Mouse (Mus musculus): ENCODE measurements around the gene Ccdc47.

Gene Ccdc47

DNA sequence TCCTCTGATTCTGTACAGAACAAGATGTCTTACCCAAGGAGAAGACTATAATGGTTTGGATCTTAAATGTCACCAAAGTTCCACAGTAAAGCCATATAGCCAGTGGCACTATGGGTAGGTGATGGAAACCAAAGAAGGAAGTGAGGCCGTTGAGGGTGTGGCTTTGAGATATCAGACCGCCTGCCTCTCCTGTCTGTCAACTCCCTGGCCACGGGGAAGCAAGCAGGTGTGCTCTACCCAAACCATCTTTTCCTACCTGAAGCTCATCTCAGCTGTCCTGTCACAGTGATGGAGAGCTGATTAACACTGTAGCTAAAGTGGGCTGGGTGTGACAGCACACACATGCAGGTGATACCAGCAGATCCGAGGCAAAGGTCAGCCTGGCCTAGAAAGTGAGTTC is 17.9 kb downstream of the Ccdc47 start:
- no peak for DNase-seq (ENCODE audit: low spot score in 2 of 2)

DNA sequence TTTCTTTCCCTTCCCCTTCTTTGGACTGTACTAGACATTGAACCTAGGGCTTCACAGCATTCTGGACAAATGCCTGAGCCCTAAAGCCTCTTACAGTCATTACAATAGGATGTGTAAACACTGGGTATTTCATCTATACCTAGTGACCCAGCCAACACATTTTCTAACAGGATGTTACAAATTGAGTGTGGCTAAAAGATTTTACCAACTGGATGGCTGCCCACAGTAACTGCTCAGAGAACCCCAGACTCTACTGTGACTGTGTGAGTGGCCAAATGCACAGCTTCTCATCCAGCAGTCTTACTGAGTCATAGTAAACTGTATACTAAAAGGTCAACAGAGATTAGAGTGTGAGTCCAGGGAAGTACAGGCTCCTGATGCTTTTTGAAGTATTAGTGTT is 20.8 kb downstream of the Ccdc47 start:
- no peak for DNase-seq (ENCODE audit: low spot score in 2 of 2)

DNA sequence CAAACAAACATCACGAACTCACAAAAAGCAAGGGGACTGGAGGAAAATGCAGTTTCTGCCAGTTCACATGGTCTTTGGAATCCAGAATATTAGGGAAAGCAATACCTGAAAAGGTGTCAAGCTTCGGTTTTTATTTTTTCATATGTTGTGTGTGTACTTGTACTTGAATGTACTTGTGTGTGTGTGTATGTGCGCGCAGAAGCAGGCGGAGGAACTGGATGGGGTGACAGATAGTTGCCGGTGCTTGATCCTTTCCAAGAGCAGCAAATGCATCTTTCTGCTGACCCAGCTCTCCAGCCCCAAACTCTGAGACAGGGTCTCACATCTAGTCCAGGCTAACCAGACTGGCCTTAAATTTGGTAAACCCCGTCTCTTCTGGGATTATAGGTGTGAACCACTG is 21.3 kb downstream of the Ccdc47 start:
- no peak for DNase-seq (ENCODE audit: low spot score in 2 of 2)

DNA sequence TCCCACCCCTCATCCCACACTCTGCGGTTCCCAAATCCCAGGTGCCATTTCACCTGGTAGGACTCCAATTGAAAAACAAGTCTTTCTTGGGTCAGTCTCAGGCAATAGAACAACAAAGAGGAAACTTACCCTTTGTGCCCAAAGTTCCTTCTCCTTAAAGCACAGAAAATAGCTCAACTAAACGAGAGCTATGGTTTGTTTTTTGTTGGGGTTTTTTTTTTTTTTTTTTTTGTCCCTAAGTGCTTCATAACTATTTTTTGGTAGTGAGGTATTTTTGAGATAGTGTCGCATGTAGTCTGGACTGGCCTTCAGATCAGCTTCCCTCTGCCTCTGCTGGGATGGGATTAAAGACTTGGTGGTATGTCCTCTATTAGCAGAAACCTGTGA is 22.0 kb downstream of the Ccdc47 start:
- DNase-seq (ENCODE audit: low spot score in 2 of 2) = no peak

DNA sequence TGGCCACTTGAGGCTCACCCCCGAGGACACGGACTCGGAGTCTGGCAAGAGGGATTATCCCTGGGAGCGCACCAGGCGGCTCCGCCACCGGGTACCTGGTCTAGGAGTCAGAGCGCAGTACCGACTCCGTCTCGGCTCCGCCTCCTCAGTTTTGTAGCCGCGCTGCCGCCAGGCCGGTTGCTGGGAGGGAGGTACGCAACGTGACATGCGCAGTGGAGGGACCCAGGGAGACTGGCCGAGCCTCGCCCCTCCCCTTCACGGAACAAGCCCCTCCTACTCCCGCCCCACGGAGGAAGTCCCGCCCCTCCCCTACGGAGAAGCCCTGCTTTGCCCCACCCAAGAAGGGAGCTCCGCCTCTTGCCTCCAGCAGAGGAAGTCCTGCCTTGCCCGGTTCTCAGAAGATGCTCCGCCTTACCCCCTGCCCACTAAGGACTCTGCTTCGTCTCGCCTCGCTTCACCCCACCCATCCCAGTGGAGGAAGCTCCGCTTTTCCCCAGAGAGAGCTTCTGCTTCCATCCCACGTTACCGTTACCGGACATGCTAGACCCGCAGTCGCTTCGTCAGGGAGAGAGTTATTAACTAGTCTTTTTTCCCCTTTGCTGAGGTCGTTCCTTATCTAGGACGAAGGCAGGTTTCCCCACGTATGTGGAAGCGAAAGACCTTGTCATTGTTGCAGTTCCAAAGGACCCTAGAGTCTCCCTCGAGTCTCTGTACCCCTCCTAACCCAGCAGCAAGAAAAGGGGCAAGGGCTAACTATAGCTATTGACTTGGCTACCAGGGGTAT is 22.6 kb downstream of the Ccdc47 start:
- DNase-seq (ENCODE audit: low spot score in 2 of 2) = peak; percentile 96 to 98

DNA sequence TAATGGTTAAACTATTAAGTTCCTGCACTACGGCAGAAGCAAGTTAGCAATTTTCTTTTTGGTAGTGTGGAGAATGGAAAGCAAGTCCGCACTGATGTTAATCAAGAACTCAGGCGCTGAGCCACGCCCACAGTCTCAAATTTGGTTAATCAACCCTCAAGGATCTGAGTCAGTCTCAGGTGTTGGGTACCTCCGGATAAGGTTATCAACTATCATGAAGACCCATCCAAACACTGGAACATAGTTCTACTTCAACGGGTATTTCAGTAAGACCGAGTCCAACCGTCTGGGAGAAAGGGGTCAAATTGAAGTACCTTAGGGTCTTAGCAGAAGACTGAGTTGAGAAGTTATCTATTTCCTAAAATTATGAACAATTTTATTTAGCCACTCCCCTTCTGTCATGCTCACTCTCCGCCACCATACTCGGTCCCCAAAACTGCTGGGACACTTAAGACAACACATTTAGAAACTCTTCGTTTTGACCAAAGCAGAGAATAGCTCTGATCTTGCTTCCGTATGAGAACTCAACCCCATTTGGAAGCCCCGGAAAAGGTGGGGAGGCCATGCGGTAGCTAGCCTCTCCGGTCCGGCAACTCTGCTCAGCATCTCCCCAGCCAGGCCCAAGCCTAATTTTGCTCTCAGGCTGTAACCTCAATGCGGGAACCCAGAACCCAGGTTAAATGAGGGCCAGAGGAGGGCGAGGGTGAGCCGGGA is 23.3 kb downstream of the Ccdc47 start:
- DNase-seq (ENCODE audit: low spot score in 2 of 2) = no peak

DNA sequence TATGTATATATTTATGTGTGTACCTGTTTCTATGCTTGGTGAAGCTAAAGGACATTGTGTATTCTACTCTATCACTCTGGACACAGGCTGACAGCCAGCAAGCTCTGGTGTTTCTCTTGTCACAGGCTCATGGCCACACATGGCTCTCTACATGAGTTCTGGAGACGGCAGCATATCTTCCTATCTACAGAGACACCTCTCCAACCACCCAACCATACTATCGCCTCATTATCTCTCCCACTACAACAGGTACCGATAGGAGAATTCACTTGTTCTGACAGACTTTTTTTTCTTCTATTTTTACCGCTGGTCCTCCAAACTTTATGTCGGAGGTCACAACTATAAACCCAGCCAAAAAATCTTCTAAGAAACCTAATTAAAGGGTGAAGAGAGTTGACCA is 23.9 kb downstream of the Ccdc47 start:
- no peak for DNase-seq (ENCODE audit: low spot score in 2 of 2)

DNA sequence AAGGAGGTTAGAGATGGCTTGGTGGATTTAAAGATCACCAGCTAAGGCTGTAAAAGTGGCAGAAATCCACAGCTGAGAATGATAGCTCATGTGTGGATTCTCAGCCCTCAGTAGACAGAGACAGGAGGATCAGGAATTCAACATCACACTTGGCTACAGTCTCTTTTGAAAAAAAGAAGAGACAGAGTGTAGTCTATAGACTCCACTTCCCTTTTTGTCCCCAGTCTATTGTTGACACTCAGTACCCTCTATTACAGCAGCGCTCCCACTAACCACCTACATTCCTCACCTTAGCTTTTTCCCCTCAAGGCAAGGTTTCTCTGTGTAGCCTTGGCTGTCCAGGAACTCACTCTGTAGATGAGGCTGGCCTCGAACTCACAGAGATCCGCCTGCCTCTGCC is 24.4 kb downstream of the Ccdc47 start:
- DNase-seq (ENCODE audit: low spot score in 2 of 2) = no peak

DNA sequence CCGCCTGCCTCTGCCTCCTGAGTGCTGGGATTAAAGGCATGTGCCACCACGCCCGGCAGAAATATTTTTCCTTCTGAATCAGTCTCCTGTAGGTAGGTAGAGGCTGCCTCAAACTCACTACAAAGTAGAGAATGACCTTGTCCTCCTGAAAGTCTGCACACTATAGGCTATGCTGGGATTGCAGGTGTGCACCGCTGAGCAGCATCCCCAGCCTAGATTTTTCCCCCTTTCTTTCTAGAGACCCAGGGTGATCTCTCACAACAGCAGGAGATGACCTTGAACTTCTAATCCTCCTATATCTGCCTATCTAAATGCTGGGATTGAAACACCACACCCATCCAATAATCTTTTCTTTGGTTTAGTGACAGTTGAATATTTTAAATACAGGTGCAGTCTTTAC is 28.8 kb downstream of the Ccdc47 start:
- no peak for DNase-seq (ENCODE audit: low spot score in 2 of 2)

DNA sequence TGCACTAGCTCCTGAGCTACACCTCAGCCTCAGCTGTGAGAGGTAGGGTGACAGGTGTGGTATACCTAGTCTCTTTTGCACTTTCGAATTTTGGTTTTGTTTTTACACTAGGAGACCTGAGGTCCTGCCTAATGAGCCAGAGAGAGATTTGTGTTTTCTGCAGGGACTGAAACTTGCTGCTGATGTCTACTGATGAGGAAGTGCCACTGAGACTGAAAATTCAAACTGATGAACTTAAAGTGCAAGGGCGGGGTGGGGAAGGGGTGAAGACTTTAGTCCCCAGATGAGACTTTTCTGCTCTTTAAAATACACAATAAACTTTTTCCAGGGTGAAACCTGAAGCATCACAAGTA is 35.7 kb downstream of the Ccdc47 start:
- DNase-seq (ENCODE audit: low spot score in 2 of 2) = no peak

DNA sequence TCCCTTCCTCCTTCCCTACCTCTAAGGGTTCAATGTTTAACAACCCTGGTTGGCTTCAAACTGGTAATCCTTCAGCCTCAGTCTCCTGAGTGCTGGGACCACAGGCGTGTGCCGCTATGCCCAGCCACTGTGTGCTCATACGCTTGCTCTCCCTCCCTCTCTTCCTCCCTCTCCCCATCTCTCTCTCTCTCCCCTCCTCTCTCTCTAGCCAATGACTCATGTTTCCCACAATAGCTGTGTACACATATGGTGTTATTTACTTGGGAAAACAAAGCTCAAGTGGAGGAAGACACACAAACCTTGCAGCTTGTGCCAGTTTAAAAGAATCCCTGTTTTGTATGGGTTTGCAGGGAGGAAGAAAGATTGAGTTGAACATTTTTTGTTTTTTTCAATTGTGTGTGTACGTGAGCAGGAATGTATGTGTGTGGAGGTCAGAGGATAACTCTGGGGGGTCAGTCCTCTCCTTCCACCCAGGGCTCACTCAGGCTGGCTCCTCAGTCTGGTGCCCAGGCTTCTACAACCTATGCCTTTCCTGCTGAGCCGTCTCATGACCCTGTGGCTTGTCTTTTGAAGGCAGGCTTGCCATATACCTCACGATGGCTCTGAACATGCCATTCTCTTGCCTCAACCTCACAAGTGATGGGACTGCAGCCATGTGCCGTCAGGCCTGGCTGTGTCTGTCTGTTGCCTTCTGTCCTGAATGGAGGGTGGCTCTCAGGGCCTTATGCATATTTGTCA is 36.3 kb downstream of the Ccdc47 start:
- no peak for DNase-seq (ENCODE audit: low spot score in 2 of 2)

DNA sequence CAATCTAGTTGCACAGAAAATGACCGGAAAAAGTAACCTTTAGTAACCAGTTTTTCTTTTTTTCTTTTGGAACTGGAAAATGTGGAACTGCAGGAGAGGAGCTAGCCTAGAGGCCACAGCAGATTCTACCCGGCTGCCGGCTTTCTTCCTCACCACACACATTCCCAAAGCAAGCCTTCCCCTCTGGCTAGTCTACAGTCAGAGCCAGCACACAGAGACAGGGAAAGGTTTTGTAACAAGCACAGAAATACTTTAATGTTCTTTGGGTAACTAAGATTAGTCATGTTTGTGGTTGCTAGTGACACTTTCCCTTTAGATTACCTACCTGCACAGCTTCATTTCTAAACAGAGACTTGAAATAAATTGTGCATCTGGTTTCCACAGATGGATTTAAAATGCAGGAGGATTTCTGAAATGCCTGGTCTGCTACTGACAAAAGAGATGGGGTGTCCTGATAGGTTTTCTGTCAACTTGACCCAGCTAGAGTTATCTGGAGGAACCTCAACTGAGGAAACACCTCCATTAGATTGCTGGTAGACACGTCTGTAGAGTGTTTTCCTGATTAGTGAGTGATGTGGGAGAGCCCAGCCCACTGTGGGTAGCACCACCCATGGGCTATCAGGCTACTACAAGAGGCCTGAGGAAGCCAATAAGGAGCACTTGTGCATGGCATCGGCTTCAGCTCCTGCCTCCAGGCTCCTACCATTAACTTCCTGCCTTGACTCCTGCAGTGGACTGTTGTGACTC is 37.9 kb downstream of the Ccdc47 start:
- no peak for DNase-seq (ENCODE audit: low spot score in 2 of 2)

DNA sequence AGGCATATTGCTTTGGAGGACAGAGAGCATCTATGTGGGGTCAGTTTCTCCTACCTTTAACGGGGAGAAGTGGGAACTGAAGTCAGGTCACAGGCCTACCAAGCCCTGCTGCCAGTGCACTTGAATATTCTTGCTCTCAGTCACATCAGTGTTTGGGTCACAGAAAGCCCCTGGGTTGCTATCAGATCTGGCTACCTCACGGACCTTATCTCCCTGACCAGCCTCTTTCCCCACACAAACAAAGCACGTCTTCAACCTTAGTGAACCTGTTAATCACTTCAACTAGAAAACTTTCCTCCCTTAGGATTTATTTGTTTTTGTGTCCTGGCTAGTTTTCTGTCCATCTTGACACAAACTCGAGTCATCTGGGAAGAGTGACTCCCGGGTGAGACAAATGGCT is 39.8 kb downstream of the Ccdc47 start:
- no peak for DNase-seq (ENCODE audit: low spot score in 2 of 2)

DNA sequence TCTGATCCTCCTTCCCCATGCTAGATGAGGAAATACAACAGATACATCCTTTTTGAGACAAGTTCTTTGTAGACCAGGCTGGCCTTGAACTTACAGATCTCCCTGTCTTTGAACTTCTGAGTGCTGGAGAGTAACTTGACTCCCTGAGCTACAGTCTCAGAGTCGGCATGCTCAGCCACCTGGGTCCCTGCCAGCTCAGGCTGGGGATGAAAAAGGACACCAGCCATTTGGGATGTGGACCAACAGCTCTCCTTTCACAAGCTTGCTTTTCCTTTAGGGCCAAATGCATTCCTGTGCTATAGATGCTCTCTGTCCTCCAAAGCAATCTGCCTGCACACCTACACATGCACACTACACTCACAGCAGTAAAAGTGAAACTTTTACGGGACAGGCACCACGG is 41.1 kb downstream of the Ccdc47 start:
- no peak for DNase-seq (ENCODE audit: low spot score in 2 of 2)

DNA sequence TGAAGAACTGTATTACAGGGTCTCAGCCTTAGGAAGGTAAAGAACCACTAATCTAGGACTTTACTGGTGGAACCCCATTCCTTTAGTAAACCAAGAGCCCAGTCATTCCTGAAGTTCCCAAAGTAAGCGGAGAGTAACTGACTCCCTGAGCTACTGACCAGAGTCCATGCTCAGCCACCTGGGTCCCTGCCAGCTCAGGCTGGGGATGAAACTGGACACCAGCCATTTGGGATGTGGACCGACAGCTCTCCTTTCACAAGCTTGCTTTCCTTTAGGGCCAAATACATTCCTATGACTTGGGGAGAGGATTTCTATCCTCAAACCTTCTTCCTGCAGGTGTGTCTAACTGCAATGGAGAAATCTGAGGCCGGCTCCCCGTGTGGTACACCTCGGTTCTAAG is 41.8 kb downstream of the Ccdc47 start:
- no peak for DNase-seq (ENCODE audit: low spot score in 2 of 2)

DNA sequence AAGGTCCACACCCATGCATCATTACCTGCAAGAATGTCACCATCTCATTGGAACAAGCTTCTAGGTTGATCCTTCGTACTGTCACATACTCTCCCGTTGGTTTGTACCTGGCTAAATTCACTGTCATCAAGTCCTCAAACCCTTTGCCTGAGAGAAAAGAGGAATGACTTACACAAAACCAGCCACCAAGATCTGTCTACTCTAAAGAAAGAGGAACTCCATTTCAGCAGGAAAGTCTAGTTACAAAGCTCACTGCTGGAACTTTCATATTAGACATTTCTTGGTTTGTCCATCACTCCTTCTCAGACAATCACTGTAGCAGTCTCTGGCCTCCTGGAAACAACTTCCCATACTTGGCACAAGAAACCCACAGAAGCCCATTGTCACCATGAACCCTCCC is 42.9 kb downstream of the Ccdc47 start:
- DNase-seq (ENCODE audit: low spot score in 2 of 2) = no peak

DNA sequence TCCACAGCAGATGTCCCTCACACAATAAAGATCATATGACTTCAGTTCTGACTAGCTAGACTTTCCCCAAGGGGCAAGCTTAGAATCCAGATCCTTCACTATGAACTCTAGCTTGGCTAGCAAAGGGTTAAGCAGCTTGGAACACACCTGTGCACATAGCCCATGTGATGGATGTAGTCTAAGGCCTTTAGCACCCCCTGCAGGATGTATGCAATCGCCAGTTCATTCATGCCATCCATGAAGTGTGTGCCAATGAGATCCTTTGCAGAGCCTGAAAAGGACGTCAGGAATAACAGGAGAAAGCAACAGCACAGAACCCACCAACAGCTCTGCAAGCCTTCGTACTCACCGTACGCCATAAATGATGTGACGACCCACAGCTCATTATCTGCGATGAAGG is 45.3 kb downstream of the Ccdc47 start:
- DNase-seq (ENCODE audit: low spot score in 2 of 2) = no peak

DNA sequence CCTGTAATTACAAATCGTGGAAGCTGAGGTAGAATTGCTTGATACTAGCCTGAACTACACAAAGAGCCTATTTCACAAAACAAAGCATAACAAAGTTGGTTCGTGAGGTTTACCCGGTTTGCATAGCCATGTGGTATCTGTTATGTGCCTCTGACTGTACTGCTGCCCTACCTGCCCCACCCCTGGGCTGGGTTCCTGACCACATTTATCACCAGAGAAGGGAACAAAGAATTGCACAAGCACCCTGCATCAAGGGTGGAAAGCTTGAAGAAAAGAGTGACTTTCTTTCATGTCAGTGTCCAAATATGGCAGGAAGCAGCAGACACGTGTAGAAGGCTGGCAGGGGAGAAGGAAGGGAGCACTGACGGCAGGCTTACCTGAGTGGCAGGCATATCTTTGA is 48.7 kb downstream of the Ccdc47 start:
- no peak for DNase-seq (ENCODE audit: low spot score in 2 of 2)

DNA sequence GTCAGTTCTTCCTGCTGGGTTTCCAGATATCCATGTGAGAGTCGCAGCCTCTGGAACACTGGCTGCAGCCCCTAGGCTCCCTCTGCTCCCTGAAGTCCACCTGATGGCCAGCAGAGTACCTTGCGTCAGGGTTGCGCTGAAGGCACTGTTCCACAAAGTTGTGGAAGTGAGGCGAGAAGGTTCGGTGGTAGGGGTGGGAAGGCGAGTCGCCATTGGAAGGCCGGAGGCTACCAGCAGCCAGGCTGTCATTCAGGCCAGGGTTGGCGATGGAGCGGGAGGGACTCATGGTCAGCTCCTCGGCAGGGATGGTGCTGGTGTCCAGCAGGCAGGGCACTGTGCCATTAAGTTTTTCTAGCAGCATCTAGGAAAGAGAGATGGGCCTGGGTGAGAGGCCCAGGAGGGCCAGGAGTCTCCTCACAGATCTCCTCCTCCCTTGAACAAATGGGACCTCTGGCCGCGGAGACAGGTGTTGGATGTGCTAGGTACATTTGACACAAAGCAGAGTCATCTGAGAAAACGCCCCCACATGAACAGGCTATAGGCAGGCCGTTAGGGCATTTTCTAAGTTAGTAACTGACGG is 51.5 kb downstream of the Ccdc47 start:
- no peak for DNase-seq (ENCODE audit: low spot score in 2 of 2)

DNA sequence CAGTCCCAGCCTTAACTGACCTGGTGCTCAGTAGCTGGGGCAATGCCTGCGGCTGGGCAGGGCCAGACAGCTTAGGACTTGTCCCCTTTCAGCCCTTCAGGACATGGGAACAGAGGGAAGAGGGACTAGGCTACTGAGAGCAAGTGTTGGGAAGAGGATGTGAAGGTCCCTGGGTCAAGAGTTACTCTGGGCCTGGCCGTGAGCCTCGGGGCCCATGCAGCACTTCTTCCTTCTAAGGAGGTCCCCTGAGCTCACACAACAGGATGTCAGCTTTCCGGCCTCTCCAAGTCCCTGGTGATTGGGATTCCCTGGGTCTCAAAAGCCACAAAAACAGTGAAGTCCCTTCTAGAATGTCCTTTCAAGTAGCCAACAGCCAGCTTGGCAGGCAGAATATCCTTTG is 52.6 kb downstream of the Ccdc47 start:
- DNase-seq (ENCODE audit: low spot score in 2 of 2) = no peak

DNA sequence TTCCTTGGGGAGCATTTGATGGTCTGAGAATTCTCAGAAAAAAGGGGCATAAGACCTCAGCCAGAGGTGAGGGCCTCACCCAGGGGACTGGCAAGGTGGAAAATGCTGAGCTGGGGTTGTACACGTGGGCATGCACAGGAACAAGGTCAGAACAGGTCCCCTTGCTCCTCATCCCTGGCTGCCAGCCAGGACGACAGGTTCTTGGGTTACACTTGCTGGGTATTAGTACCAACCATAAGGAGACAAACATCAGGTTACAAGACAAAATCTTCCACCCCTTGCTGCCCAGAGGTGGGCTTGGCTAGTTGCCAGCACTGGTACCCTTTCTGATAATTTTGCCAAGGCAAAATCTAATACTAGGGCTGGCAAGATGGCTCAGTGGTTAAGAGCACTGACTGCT is 53.9 kb downstream of the Ccdc47 start:
- no peak for DNase-seq (ENCODE audit: low spot score in 2 of 2)

Data from urinary bladder, postnatal 4 days (tissue).